ENCODE assay signal across 9 mouse cellular contexts in genomic region chr7:97325156-97325985, GRCm38 (mm10). TPM values are rescaled to one million over a fixed set of nuclear protein-coding genes. Genes with fewer than 3 reads are reported as not detected.
DNase-seq lines count a peak whose midpoint lies in the region; ATAC-seq and TF ChIP-seq lines count a peak whose summit lies in the region.
"Had no signal": no experiment of that assay in that cellular context is flagged by ENCODE, and none has a peak within 500 bp of the region (broad histone marks: within the 10 kb centered on the region; RNA-seq: fewer than 3 reads in every experiment).

No protein-coding gene starts in this region.

- peak; percentile 26; the same call in 1 of the 2 replicates for ATAC-seq in kidney, postnatal 0 days (replicated peaks; ENCODE audit: low FRiP score, low read depth)
- peak; percentile 60 for ATAC-seq in hindbrain, embryonic 12.5 days (ENCODE audit: low FRiP score)
- peak; percentile 14; the same call in 1 of the 2 replicates for ATAC-seq in stomach, postnatal 0 days (ENCODE audit: low FRiP score, low TSS enrichment)
- no peak for ATAC-seq in erythroblast, adult 5-6 weeks (replicated peaks; ENCODE audit: low FRiP score, poor library complexity, severe bottlenecking)

- no peak for TF ChIP-seq CTCF in kidney, postnatal 0 days (IDR thresholded peaks at IDR 0.05; ENCODE audit: low read depth)
- no peak for TF ChIP-seq CTCF in stomach, postnatal 0 days (IDR thresholded peaks at IDR 0.05; ENCODE audit: low read depth)

- peak overlapping the region; percentile 55 for H3K4me2 ChIP-seq in kidney, postnatal 0 days (ENCODE audit: low read length)
- H3K4me2 ChIP-seq in hindbrain, embryonic 12.5 days (replicated peaks): peak overlapping the region; percentile 57
- H3K4me2 ChIP-seq in stomach, postnatal 0 days (replicated peaks; ENCODE audit: low read depth): peak overlapping the region; percentile 47

- WGBS in kidney, postnatal 0 days: 14% methylated on average over 92 of the region's 96 CpGs
- 12% methylated on average over 96 of the region's 96 CpGs for WGBS in embryonic facial prominence, embryonic 10.5 days
- 11% methylated on average over 96 of the region's 96 CpGs for WGBS in hindbrain, embryonic 12.5 days
- 15% methylated on average over 96 of the region's 96 CpGs for WGBS in midbrain, embryonic 10.5 days
- WGBS in stomach, postnatal 0 days: 20% methylated on average over 73 of the region's 96 CpGs

- H3K4me3 ChIP-seq in kidney, postnatal 0 days (replicated peaks; ENCODE audit: low read depth, low read length): peak overlapping the region; percentile 26
- H3K4me3 ChIP-seq in embryonic facial prominence, embryonic 10.5 days: peak overlapping the region; percentile 53
- H3K4me3 ChIP-seq in hindbrain, embryonic 12.5 days: peak overlapping the region; percentile 36
- peak overlapping the region; percentile 42 for H3K4me3 ChIP-seq in midbrain, embryonic 10.5 days
- H3K4me3 ChIP-seq in stomach, postnatal 0 days (ENCODE audit: low read depth, low read length): peak overlapping the region; percentile 25
- H3K4me3 ChIP-seq: layer of hippocampus, adult 2 months had no signal

- no peak for TF ChIP-seq EP300 in stomach, postnatal 0 days (optimal IDR thresholded peaks at IDR 0.05)

- no peaks in the 10 kb centered on the region for H3K36me3 ChIP-seq in kidney, postnatal 0 days (ENCODE audit: insufficient read depth, low read length)
- no peaks in the 10 kb centered on the region; the same call in 1 of the 2 replicates for H3K36me3 ChIP-seq in embryonic facial prominence, embryonic 10.5 days (replicated peaks)
- peaks cover 8% of the 10 kb centered on the region; the same call in 1 of the 2 replicates for H3K36me3 ChIP-seq in hindbrain, embryonic 12.5 days
- H3K36me3 ChIP-seq in midbrain, embryonic 10.5 days: no peaks in the 10 kb centered on the region
- no peaks in the 10 kb centered on the region for H3K36me3 ChIP-seq in stomach, postnatal 0 days (ENCODE audit: control insufficient read depth, insufficient read depth, low read length)

- H3K9me3 ChIP-seq in kidney, postnatal 0 days (replicated peaks; ENCODE audit: low read length): no peaks in the 10 kb centered on the region
- no peaks in the 10 kb centered on the region for H3K9me3 ChIP-seq in embryonic facial prominence, embryonic 10.5 days
- H3K9me3 ChIP-seq in hindbrain, embryonic 12.5 days (replicated peaks): no peaks in the 10 kb centered on the region
- no peaks in the 10 kb centered on the region for H3K9me3 ChIP-seq in midbrain, embryonic 10.5 days (replicated peaks)
- H3K9me3 ChIP-seq in stomach, postnatal 0 days (ENCODE audit: control insufficient read depth, low read length): no peaks in the 10 kb centered on the region

- H3K9ac ChIP-seq in kidney, postnatal 0 days (ENCODE audit: low read depth, low read length): 0 out of 2 replicates have a peak overlapping the region, but pooled peaks have one; percentile 18
- H3K9ac ChIP-seq in hindbrain, embryonic 12.5 days: no peak overlapping the region
- H3K9ac ChIP-seq in stomach, postnatal 0 days (ENCODE audit: low read length): peak overlapping the region; percentile 8; the same call in 1 of the 2 replicates

- H3K27me3 ChIP-seq in kidney, postnatal 0 days (ENCODE audit: insufficient read depth, low read length): peaks cover 12% of the 10 kb centered on the region
- H3K27me3 ChIP-seq in embryonic facial prominence, embryonic 10.5 days (replicated peaks; ENCODE audit: low read depth, poor library complexity, severe bottlenecking): peaks cover 57% of the 10 kb centered on the region
- peaks cover 39% of the 10 kb centered on the region for H3K27me3 ChIP-seq in hindbrain, embryonic 12.5 days
- H3K27me3 ChIP-seq in midbrain, embryonic 10.5 days (ENCODE audit: low read depth, poor library complexity, severe bottlenecking): peaks cover 44% of the 10 kb centered on the region
- peaks cover 4% of the 10 kb centered on the region; the same call in 1 of the 2 replicates for H3K27me3 ChIP-seq in stomach, postnatal 0 days (ENCODE audit: control insufficient read depth, insufficient read depth, low read length)

- no peak overlapping the region for H3K27ac ChIP-seq in kidney, postnatal 0 days
- H3K27ac ChIP-seq in embryonic facial prominence, embryonic 10.5 days (replicated peaks): no peak overlapping the region; the same call in 1 of the 2 replicates
- H3K27ac ChIP-seq in hindbrain, embryonic 12.5 days: no peak overlapping the region
- H3K27ac ChIP-seq in midbrain, embryonic 10.5 days (replicated peaks): no peak overlapping the region; the same call in 1 of the 2 replicates
- no peak overlapping the region for H3K27ac ChIP-seq in stomach, postnatal 0 days (replicated peaks)
- H3K27ac ChIP-seq: layer of hippocampus, adult 2 months had no signal

- no peak for DNase-seq in kidney, postnatal 0 days (ENCODE audit: low spot score)
- no peak for DNase-seq in kidney, postnatal 36 days
- DNase-seq in embryonic facial prominence, embryonic 10.5 days (ENCODE audit: low spot score): peak; percentile 54
- peak; percentile 16 for DNase-seq in midbrain, embryonic 10.5 days (ENCODE audit: low spot score)
- DNase-seq in stomach, postnatal 0 days (ENCODE audit: low spot score): peak; percentile 39
- DNase-seq in spleen, postnatal 14 days (ENCODE audit: low spot score in 2 of 2): no peak

- H3K4me1 ChIP-seq in kidney, postnatal 0 days (replicated peaks; ENCODE audit: insufficient read depth, low read length): peaks cover 6% of the 10 kb centered on the region; the same call in 1 of the 2 replicates
- peaks cover 19% of the 10 kb centered on the region for H3K4me1 ChIP-seq in embryonic facial prominence, embryonic 10.5 days
- peaks cover 21% of the 10 kb centered on the region for H3K4me1 ChIP-seq in hindbrain, embryonic 12.5 days
- H3K4me1 ChIP-seq in midbrain, embryonic 10.5 days: peaks cover 13% of the 10 kb centered on the region
- no peaks in the 10 kb centered on the region for H3K4me1 ChIP-seq in stomach, postnatal 0 days (replicated peaks; ENCODE audit: control insufficient read depth, insufficient read depth)

RNA-seq across cellular contexts. Expression of gene Usp35, which starts 6.4 kb away (rescaled TPM):
- 0.91 and 1.1 TPM in 2 replicates for polyA plus RNA-seq in kidney, postnatal 0 days (2015; fragmentation: Nextera tagmentation; extraction: Ambion mirVana)
- polyA plus RNA-seq in embryonic facial prominence, embryonic 10.5 days (2016; fragmentation: Nextera tagmentation; extraction: Ambion mirVana): 1.8 TPM in 2 replicates
- 4.0 and 5.1 TPM in 2 replicates for polyA plus RNA-seq in hindbrain, embryonic 12.5 days (2016; fragmentation: Nextera tagmentation; extraction: Ambion mirVana)
- 1.5 and 1.7 TPM in 2 replicates for polyA plus RNA-seq in midbrain, embryonic 10.5 days (2016; fragmentation: Nextera tagmentation; extraction: Ambion mirVana)
- polyA plus RNA-seq in stomach, postnatal 0 days (2015; fragmentation: Nextera tagmentation; extraction: Ambion mirVana): 0.53 and 0.62 TPM in 2 replicates
- total RNA-seq in erythroblast, adult 5-6 weeks (2015; ENCODE audit: low replicate concordance): 0.38 TPM in 1 of 2 replicates, not detected in the other
- 0.26 and 0.28 TPM in 2 replicates for total RNA-seq in erythroblast, adult 5-6 weeks (2017; ENCODE audit: low replicate concordance)

RNA-seq across cellular contexts. Expression of gene Kctd21, which starts 6.8 kb away (rescaled TPM):
- 2.0 and 2.8 TPM in 2 replicates for polyA plus RNA-seq in kidney, postnatal 0 days (2015; fragmentation: Nextera tagmentation; extraction: Ambion mirVana)
- polyA plus RNA-seq in embryonic facial prominence, embryonic 10.5 days (2016; fragmentation: Nextera tagmentation; extraction: Ambion mirVana): 4.0 and 4.6 TPM in 2 replicates
- 6.3 and 7.7 TPM in 2 replicates for polyA plus RNA-seq in hindbrain, embryonic 12.5 days (2016; fragmentation: Nextera tagmentation; extraction: Ambion mirVana)
- polyA plus RNA-seq in midbrain, embryonic 10.5 days (2016; fragmentation: Nextera tagmentation; extraction: Ambion mirVana): 4.4 and 5.3 TPM in 2 replicates
- 2.0 TPM in 2 replicates for polyA plus RNA-seq in stomach, postnatal 0 days (2015; fragmentation: Nextera tagmentation; extraction: Ambion mirVana)
- total RNA-seq in erythroblast, adult 5-6 weeks (2015; ENCODE audit: low replicate concordance): 0.42 TPM in 1 of 2 replicates, not detected in the other
- total RNA-seq in erythroblast, adult 5-6 weeks (2017; ENCODE audit: low replicate concordance): 0.14 and 0.43 TPM in 2 replicates

RNA-seq across cellular contexts. Expression of gene Alg8, which starts 46.0 kb away (rescaled TPM):
- polyA plus RNA-seq in kidney, postnatal 0 days (2015; fragmentation: Nextera tagmentation; extraction: Ambion mirVana): 25.8 and 27.1 TPM in 2 replicates
- polyA plus RNA-seq in embryonic facial prominence, embryonic 10.5 days (2016; fragmentation: Nextera tagmentation; extraction: Ambion mirVana): 55.2 and 58.8 TPM in 2 replicates
- 27.6 and 28.1 TPM in 2 replicates for polyA plus RNA-seq in hindbrain, embryonic 12.5 days (2016; fragmentation: Nextera tagmentation; extraction: Ambion mirVana)
- polyA plus RNA-seq in midbrain, embryonic 10.5 days (2016; fragmentation: Nextera tagmentation; extraction: Ambion mirVana): 52.3 and 58.3 TPM in 2 replicates
- polyA plus RNA-seq in stomach, postnatal 0 days (2015; fragmentation: Nextera tagmentation; extraction: Ambion mirVana): 14.6 and 15.3 TPM in 2 replicates
- 9.4 and 25.7 TPM in 2 replicates for total RNA-seq in erythroblast, adult 5-6 weeks (2015; ENCODE audit: low replicate concordance)
- 2.9 and 10.2 TPM in 2 replicates for total RNA-seq in erythroblast, adult 5-6 weeks (2017; ENCODE audit: low replicate concordance)

Comparison
In these comparisons a context has a peak if more than half of its experiments do, and no peak if none do; other contexts are left out.
1. DNase-seq: peak in embryonic facial prominence, embryonic 10.5 days (single experiment), midbrain, embryonic 10.5 days (single experiment) and stomach, postnatal 0 days (single experiment); none in kidney, postnatal 0 days (single experiment), kidney, postnatal 36 days (0 of 2) and spleen, postnatal 14 days (0 of 2).
2. Peak in every context shown above with its lines, with median percentiles within 50 percentile points of each other: H3K4me2 ChIP-seq and H3K4me3 ChIP-seq.